Mouse (Mus musculus) hindlimb bud, embryonic 11.5 days (tissue): ENCODE data around the gene Prrc2a.
"Not testable (repeated sequence)": the region's sequence is repeated elsewhere in the genome, so short reads cannot be mapped to it uniquely, and the experiment has no call there.

Experiments
- DNase-seq: peaks from one replicate; pipeline ENCODE4 v3.0.0-alpha.2; 2012; ENCODE audit warnings: low read depth, low spot score; ENCODE audit errors: extremely low spot score

Prrc2a gene

GRCm38 (mm10) chr17:35135591-35136320 lies 28.9 kb downstream of the Prrc2a start:
- DNase-seq = no peak

GRCm38 (mm10) chr17:35134801-35135590 lies 29.7 kb downstream of the Prrc2a start, which contains the start of gene Bag6:
TSS of gene Bag6 (plus strand) at chr17:35135178.
- DNase-seq = peak; percentile 98

- no peak for DNase-seq
Measured at GRCm38 (mm10) chr17:35133517-35133916, 31.2 kb downstream of the Prrc2a start.

GRCm38 (mm10) chr17:35132174-35132560 lies 32.5 kb downstream of the Prrc2a start:
- DNase-seq = no peak

- no peak for DNase-seq
Measured at GRCm38 (mm10) chr17:35131500-35132173, 33.1 kb downstream of the Prrc2a start, which contains the start of gene Apom. TSS of gene Apom (minus strand) at chr17:35132050.

GRCm38 (mm10) chr17:35131038-35131437 lies 33.7 kb downstream of the Prrc2a start:
- no peak for DNase-seq

- no peak for DNase-seq
Measured at GRCm38 (mm10) chr17:35128996-35129395, 35.7 kb downstream of the Prrc2a start.

GRCm38 (mm10) chr17:35127017-35127416 lies 37.7 kb downstream of the Prrc2a start:
- no peak for DNase-seq

- no peak for DNase-seq
Measured at GRCm38 (mm10) chr17:35126206-35126611, 38.5 kb downstream of the Prrc2a start, which contains the start of gene D17H6S53E. TSS of gene D17H6S53E (plus strand) at chr17:35126373.

- DNase-seq = no peak
Measured at GRCm38 (mm10) chr17:35125578-35125977, 39.1 kb downstream of the Prrc2a start.

- DNase-seq = no peak
Measured at GRCm38 (mm10) chr17:35125081-35125480, 39.6 kb downstream of the Prrc2a start.

GRCm38 (mm10) chr17:35124261-35124896 lies 40.3 kb downstream of the Prrc2a start:
- not testable (repeated sequence) for DNase-seq

- DNase-seq = not testable (repeated sequence)
Measured at GRCm38 (mm10) chr17:35123287-35123686, 41.4 kb downstream of the Prrc2a start.

GRCm38 (mm10) chr17:35121871-35122303 lies 42.8 kb downstream of the Prrc2a start, which contains the start of gene Csnk2b:
TSS of gene Csnk2b (minus strand) at chr17:35122053.
- DNase-seq = peak; percentile 33

GRCm38 (mm10) chr17:35121143-35121799 lies 43.4 kb downstream of the Prrc2a start, which contains the start of gene Gpank1:
TSS of gene Gpank1 (plus strand) at chr17:35121455.
- DNase-seq = peak; percentile 93

GRCm38 (mm10) chr17:35120745-35121142 lies 44.0 kb downstream of the Prrc2a start:
- no peak for DNase-seq

GRCm38 (mm10) chr17:35115046-35116019 lies 49.4 kb downstream of the Prrc2a start, which contains the start of gene Ly6g5b:
TSS of gene Ly6g5b (minus strand) at chr17:35115428.
- DNase-seq = no peak

GRCm38 (mm10) chr17:35111774-35112173 lies 52.9 kb downstream of the Prrc2a start:
- DNase-seq = no peak

- DNase-seq = no peak
Measured at GRCm38 (mm10) chr17:35108097-35108496, 56.6 kb downstream of the Prrc2a start, which contains the start of gene Ly6g5c. TSS of gene Ly6g5c (plus strand) at chr17:35108279.
